Mouse (Mus musculus) E14TG2a.4 (cell line): ENCODE measurements around the gene Psmf1.

ENCODE experiments used
- CTCF ChIP-seq: conservative IDR thresholded peaks from 2 replicates; pipeline ENCODE4 v1.5.1; 2014; ENCODE audit warnings: low read length
- NANOG ChIP-seq: IDR thresholded peaks from 2 replicates; pipeline ENCODE4 v1.6.1; 2014; ENCODE audit warnings: borderline replicate concordance, low read length, mixed read lengths

GRCm38 (mm10) chr2:151670026-151670967 lies 73.7 kb downstream of the Psmf1 start:
- no peak for TF ChIP-seq CTCF
- TF ChIP-seq NANOG = no peak
